Mouse (Mus musculus): ENCODE measurements around the gene Trip12.

GRCm38 (mm10) chr1:84872105-84872504 lies 31.8 kb upstream of the Trip12 start:
- no peak for TF ChIP-seq CTCF (IDR thresholded peaks at IDR 0.05; ENCODE audit: low read depth, low read length)
- TF ChIP-seq POLR2A (IDR thresholded peaks at IDR 0.05; ENCODE audit: borderline replicate concordance, low read depth, low read length), result no peak

Measured in bone marrow macrophage, adult 2 months (primary cell).